Mouse (Mus musculus) testis, postnatal 14 days (tissue): ENCODE measurements around the gene Wdr90.
"Not testable (repeated sequence)": the region's sequence is repeated elsewhere in the genome, so short reads cannot be mapped to it uniquely, and the experiment has no call there.

Experiments
- DNase-seq: peaks from one replicate; pipeline ENCODE4 v3.0.0; 2021; ENCODE audit warnings: low spot score

Wdr90 gene

GRCm38 (mm10) chr17:25877025-25877424, 15.7 kb upstream of the Wdr90 start:
- no peak for DNase-seq

- no peak for DNase-seq
Observed at GRCm38 (mm10) chr17:25876347-25876915, 15.1 kb upstream of the Wdr90 start.

- peak; percentile 90 for DNase-seq
Observed at GRCm38 (mm10) chr17:25875171-25876136, 14.2 kb upstream of the Wdr90 start.

DNA sequence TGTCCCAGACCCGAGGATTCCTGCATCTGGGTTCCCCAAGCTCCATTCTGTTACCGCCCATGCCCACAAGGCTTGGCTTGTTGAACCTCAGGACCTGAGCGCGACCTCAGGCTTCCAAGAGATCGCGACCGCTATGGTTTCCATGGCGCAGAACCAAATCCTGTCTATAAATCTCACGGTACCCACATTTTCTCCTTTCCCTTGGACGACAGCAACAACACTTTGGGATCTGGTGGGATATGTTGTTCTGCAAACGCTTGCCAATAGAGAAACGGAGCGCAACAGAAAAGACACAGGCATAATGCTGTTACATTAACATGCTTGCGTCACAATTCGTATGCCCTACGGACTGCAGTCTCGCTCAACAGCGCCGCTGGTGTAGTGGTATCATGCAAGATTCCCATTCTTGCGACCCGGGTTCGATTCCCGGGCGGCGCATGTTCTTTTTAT, 13.4 kb upstream of the Wdr90 start, which contains the start of gene Mettl26:
Gene Mettl26, plus strand, starts transcription at position 354 of the 450 bp plus-strand sequence.
- DNase-seq, result peak; percentile 82

GRCm38 (mm10) chr17:25874148-25874720, 12.9 kb upstream of the Wdr90 start:
- DNase-seq, result no peak

GRCm38 (mm10) chr17:25873405-25874147, 12.3 kb upstream of the Wdr90 start:
- DNase-seq, result no peak

- DNase-seq, result no peak
Observed at GRCm38 (mm10) chr17:25872676-25873075, 11.4 kb upstream of the Wdr90 start.

DNA sequence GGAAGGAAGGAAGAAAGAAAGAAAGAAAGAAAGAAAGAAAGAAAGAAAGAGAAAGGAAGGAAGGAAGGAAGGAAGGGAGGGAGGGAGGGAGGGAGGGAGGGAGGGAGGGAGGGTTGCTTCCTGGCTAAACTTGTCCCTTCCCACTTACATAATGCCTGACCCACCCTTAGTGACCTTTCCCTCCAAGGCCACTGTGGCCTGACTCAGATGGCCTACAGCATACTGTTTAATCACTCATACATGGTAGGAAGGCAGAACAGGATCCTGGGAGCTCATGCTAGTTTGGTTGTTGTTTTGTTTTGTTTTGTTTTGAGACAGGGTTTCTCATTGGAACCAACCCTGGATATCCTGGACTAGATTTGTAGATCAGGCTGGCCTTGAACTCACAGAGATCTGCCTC, 10.3 kb upstream of the Wdr90 start:
- DNase-seq, result not testable (repeated sequence)

- DNase-seq, result no peak
Observed at GRCm38 (mm10) chr17:25869954-25870353, 8.7 kb upstream of the Wdr90 start.

DNA sequence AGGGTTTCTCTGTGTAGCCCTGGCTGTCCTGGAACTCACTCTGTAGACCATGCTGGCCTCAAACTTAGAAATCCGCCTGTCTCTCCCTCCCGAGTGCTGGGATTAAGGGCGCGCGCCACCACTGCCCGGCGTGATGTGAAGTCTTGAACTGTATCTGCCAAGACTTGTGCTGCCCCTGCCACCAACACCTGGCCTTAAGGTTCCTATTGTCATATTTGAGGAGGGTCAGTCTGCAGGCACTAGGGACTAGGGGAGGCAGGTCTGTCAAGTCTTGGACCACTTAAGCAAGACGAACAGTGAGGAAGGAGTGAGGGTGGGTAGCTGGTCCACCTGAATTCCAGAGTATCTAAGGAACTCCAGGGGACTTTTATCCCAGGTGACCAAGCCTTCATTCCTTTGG, 8.2 kb upstream of the Wdr90 start:
- DNase-seq, result no peak

GRCm38 (mm10) chr17:25868601-25869191, 7.4 kb upstream of the Wdr90 start, which contains the start of gene Mcrip2:
Gene Mcrip2, minus strand, starts transcription at chr17:25868764.
- peak; percentile 83 for DNase-seq

DNA sequence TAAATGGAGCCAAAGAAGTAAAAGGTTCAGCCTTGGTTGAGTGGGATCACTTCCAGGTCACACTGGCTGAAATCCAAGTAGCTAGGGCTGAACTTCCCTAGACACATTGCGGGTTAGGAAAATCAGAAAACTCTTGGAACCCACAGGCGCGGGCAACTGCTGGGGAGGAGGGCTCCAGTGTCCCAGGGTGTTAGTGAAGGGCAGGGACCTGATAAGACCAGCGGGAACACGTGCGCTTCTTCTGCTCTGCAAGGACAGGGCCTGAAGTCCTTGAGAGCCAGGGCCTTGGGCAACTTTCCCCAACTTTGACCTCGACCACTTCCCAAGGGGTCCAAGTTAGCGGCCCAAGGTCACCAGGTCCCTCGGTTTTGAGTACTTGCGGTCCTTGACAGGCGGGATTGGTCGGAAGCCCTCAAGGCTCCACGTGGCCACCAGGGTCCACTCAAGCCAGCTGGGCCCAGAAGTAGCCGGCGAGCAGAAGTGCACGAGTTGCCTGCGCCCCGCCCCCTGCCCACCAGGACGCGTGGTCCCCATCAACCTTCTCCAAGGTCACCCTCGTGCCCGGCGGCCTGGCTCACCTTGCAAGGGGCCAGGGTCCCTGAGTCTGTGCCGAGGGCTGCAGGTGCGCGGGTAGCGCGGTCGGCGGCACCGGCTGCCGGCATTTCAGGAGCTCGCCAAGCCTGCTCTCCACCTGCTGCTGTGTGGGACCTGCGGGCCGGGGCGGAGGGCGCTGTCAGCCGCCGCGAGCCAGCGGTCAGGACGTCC, 6.7 kb upstream of the Wdr90 start:
- DNase-seq, result peak; percentile 74

GRCm38 (mm10) chr17:25867509-25867835, 6.2 kb upstream of the Wdr90 start:
- no peak for DNase-seq

DNA sequence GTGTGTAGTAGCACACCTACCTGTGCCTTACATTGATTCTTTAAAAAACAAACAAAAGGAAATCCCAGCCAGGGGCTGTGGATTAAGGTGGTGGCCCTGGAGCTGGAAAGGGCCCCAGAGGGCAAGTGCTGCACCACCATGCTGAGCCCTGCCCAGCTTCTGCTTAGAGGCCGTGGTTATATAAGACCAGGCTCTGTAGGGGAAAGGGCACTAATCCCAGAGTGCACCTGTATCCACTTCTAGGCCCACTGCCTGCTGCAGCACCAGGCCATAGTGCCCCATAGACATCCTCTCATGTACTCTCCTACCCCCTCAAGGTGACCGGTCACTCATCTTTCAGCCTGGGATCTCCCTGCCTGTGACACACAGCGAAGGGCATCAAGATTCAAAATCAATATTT, 4.9 kb upstream of the Wdr90 start:
- no peak for DNase-seq

- DNase-seq, result no peak
Observed at GRCm38 (mm10) chr17:25865288-25865687, 4.0 kb upstream of the Wdr90 start.

GRCm38 (mm10) chr17:25864311-25864710, 3.0 kb upstream of the Wdr90 start:
- DNase-seq, result no peak

DNA sequence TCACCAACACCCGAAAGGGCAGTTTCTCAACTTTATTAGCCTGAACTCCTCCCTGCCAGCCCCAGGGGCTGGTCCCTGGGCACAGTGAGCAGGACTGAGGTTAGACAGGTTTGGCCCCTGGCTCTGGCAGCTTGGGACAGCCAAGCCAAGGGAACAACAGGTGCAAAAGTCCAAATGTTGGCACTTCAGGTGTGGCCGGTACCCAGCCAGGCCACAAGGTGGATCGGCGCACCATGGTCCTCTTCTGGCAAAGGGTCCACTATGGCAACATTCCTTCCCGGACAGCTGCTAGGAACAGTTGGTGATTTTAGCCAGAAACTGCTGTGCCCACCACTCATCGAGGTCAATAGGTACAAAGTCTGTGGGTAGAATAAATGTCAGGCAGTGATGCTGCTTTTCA, 2.4 kb upstream of the Wdr90 start:
- DNase-seq, result no peak

GRCm38 (mm10) chr17:25861704-25862612, 657 bp upstream of the Wdr90 start:
- no peak for DNase-seq

DNA sequence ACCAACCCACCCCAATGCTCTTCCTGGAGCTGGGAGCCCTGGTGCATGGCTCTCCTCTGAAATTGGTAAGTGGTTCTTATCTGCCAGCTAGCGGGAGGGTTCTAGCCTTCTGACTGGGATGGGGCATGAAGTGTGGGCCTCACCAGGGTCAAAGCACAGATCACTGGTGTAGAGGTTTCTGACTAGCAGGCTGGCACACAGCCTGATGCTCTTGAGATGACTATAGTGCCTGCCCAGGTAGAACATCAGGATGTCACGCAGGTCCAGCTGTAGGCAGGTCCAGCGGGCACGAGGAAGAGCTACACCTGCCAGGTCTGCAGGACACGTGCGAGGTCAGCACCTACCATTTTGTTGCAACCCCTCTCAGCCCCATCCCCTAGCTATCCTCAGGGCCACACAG, 1.1 kb downstream of the Wdr90 start:
- no peak for DNase-seq

- peak; percentile 93 for DNase-seq
Observed at GRCm38 (mm10) chr17:25844396-25844901, 16.9 kb downstream of the Wdr90 start, which contains the start of gene Rhot2. Gene Rhot2, minus strand, starts transcription at chr17:25844851.
